Mouse (Mus musculus) gastrocnemius, postnatal 14 days (tissue): ENCODE data around the gene Car2. TPM values are rescaled to one million over a fixed set of nuclear protein-coding genes. Genes with fewer than 3 reads are reported as not detected.

Experiments used
- DNase-seq: peaks from one replicate; pipeline ENCODE4 v3.0.0; 2021; ENCODE audit warnings: mixed read lengths
- intact Hi-C: fragments of 180-260 bp; cut with DNase I; formaldehyde crosslinking; loops from one replicate; pipeline ENCODE4 v1.15.1; 2025; ENCODE audit warnings: low total_unique reads
- long read RNA-seq, 2 experiments: library from polyadenylated mRNA; stranded (forward); transcript quantifications; one replicate each; pipeline ENCODE4 v2.0.0; 2021
- total RNA-seq, 2 experiments: library from RNA; stranded (reverse); gene quantifications; 2 replicates each; pipeline ENCODE4 v1.2.3; 2021

The Car2 gene
- 1 to 10 TPM; 7.2 to 8.4 TPM for total RNA-seq
- long read RNA-seq, experiment 1, transcript Car2-201 (7 exons, 1,788 nt), result major isoform, 8 of 10 reads
- long read RNA-seq, experiment 1, partial matches to known transcripts, result 1 of 10 reads
- long read RNA-seq, experiment 1, other reads (novel, unspliced or antisense), result 1 of 10 reads
- long read RNA-seq, experiment 2, transcript Car2-201 (7 exons, 1,788 nt), result major isoform, 16 of 19 reads
- long read RNA-seq, experiment 2, partial matches to known transcripts, result 0 of 19 reads
- long read RNA-seq, experiment 2, other reads (novel, unspliced or antisense), result 3 of 19 reads

- intact Hi-C loops, result no loop called here
- DNase-seq, result peak; percentile 58
These were observed at the start of gene Car2 for GRCm38 (mm10) chr3:14886102-14887098. Gene Car2, plus strand, starts transcription at chr3:14886273.

GRCm38 (mm10) chr3:14838936-14839335, 47.1 kb upstream of the Car2 start:
- DNase-seq, result no peak
- intact Hi-C loops, result no loop called here

- intact Hi-C loops, result no loop called here
- no peak for DNase-seq
These were observed 46.5 kb upstream of the Car2 start for GRCm38 (mm10) chr3:14839466-14840118.

GRCm38 (mm10) chr3:14848587-14849254, 37.4 kb upstream of the Car2 start:
- intact Hi-C loops, result no loop called here
- no peak for DNase-seq

DNA sequence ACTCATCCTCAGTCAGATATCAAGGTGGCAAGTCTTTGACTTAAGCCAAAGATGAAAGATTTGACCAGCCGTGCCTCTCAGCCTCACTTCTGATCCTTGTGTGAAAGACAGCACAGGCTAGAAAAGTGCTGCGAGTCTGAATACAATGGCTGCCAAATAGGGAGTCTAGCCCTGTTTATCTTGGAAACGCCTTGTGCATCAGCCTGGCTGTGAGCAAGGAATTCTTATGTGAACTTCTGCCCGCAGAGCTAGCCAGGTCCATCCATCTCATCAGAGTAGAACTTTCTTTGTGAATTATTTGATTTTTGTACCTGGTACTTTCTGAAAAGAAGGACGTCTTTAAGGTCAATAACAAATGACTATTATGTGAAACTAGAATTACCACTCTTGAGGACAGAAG, 32.1 kb upstream of the Car2 start:
- no peak for DNase-seq
- intact Hi-C loops, result no loop called here

DNA sequence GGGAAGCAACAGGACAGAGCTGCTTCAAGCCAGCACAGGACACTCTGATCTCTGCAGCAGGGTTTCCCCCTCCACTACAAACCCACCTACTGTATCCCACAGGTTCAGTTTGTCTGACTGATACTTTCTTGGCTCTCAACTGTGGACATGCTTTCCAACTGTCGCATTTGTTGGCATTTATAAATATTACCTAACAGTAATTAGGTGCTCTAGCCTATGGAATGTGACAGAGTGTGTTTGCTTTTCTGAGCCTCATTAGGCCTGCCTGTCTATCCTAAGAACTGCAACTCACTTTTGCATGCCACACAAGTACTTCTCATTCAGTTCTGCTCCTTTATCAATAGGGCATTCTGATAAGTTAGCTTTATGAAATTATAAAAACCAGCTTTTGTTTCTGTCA, 31.6 kb upstream of the Car2 start:
- intact Hi-C loops, result no loop called here
- no peak for DNase-seq

DNA sequence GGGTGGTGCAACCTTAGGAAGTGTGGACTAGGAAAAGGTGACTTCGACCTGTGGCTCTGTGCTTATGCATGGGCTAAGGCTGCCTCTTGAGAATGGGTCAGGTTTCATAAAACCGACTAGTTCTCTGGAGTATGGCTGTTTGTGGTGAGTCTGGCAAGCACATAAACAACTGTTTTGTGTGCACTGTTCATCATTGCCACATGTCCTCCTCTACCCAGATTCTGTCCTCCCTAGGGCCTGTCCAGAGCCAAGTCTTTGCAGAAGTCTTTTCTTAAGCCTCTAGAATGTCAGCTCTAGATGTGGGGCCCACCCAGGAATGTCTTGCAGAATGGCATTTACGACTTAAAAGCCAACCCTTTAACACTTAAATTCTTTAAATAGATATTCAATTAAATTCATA, 28.2 kb upstream of the Car2 start:
- intact Hi-C loops, result no loop called here
- no peak for DNase-seq

- DNase-seq, result peak; percentile 57
- intact Hi-C loops, result no loop called here
These were observed 25.8 kb upstream of the Car2 start for GRCm38 (mm10) chr3:14860291-14860690.

DNA sequence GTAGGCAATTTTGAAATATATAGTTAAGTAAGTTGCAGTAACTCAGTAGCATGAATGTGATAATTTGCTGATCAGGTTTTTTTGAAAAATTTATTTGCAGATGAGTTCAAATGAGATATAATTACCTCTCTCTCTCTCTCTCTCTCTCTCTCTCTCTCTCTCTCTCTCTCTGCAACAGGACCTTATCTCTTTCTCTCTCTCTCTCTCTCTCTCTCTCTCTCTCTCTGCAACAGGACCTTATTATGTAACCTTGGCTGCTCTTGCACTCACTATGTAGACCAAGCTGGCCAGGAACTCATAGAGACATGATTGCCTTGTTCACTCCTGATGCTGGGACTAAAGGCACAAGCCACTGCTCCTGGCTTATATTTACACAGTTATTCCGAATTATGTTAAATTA, 24.9 kb upstream of the Car2 start:
- intact Hi-C loops, result no loop called here
- no peak for DNase-seq

DNA sequence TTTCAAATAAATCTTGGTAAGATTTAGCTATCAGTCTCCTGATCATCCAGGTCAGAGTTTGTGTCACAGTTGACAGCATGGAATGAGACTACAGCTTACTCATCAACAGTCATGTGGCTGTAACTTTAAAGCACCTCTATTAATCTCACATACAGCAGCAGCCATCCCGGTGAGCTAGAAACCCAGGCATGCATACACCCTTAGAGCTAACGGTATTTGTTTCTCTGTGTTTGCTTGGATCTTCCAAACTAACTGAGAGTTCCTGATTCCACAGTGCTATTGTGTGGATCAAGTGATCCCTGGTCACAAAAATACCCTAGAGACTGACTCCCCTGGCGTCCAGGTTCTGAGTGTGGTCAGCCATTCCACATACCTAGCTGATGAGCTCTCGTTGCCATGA, 24.3 kb upstream of the Car2 start:
- intact Hi-C loops, result no loop called here

GRCm38 (mm10) chr3:14862654-14863021, 23.4 kb upstream of the Car2 start:
- intact Hi-C loops, result no loop called here
- no peak for DNase-seq

More for the DNA sequence above, 24.3 kb upstream of the Car2 start:
- no peak for DNase-seq

- intact Hi-C loops, result no loop called here
- DNase-seq, result no peak
These were observed 22.9 kb upstream of the Car2 start, which contains the start of gene Car3 for GRCm38 (mm10) chr3:14863022-14863711. Gene Car3, plus strand, starts transcription at chr3:14863512.

DNA sequence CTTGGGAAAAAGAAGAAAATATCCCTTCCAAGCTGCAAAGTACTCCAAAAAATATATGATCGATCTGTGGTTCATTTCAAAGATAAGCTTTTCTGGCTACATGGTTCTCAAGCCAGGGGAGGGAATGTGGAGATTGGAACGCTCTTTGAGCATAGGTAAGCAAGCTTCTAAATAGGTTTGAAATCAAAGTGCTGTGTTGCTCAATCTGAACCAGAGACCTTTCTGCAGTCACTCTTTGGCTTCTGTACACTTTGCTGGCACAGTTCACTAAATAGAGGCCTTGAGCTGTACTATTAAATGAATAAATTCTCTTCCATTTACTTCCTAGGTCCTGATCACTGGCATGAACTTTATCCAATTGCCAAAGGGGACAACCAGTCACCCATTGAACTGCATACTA, 22.2 kb upstream of the Car2 start:
- DNase-seq, result no peak
- intact Hi-C loops, result no loop called here

- intact Hi-C loops, result no loop called here
- DNase-seq, result no peak
These were observed 20.1 kb upstream of the Car2 start for GRCm38 (mm10) chr3:14865941-14866340.

DNA sequence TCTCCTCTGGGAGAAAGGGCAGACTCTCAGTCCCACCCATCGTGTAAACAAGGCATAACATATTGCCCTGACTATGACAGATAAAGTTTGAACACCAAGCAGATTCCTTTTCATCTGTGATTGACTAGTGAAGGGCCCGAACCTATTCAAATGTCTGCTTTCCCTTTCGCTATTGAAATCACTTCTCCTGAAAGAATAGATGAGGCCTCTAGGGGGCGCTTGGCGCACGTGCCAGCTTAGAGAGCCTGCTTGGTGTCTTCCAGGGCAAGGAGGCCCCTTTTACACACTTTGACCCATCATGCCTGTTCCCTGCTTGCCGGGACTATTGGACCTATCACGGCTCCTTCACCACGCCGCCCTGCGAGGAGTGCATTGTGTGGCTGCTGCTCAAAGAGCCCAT, 16.3 kb upstream of the Car2 start:
- intact Hi-C loops, result loop anchor here (5.0 kb wide), 2 partner anchors 192 to 323 kb away; no protein-coding TSS in a partner anchor
- DNase-seq, result peak; percentile 53

- intact Hi-C loops, result loop anchor here (5.0 kb wide), 2 partner anchors 193 to 322 kb away; no protein-coding TSS in a partner anchor
- DNase-seq, result no peak
These were observed 15.5 kb upstream of the Car2 start for GRCm38 (mm10) chr3:14870528-14870927.

DNA sequence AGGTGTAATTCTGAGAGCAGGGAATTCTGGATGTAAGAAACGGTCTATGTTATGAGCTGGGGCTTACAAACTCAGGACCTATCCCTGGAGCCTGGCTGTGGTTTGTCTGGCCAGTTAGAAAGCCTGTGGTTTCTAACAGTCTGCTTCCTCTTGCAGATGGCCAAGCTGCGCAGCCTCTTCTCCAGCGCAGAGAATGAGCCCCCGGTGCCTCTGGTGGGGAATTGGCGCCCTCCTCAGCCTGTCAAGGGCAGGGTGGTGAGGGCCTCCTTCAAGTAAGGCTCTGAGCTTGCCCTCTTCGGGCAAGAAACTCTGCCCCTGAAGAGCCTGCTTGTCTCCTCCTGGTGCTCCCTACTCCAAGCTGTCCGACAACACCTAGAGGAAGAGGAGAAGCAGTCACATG, 14.7 kb upstream of the Car2 start:
- intact Hi-C loops, result loop anchor here (5.0 kb wide), 2 partner anchors 194 to 321 kb away; no protein-coding TSS in a partner anchor

GRCm38 (mm10) chr3:14874402-14875040, 11.6 kb upstream of the Car2 start:
- intact Hi-C loops, result loop anchor here (5.0 kb wide), 2 partner anchors 197 to 318 kb away; no protein-coding TSS in a partner anchor

More for the DNA sequence above, 14.7 kb upstream of the Car2 start:
- peak; percentile 17 for DNase-seq

More at GRCm38 (mm10) chr3:14874402-14875040, 11.6 kb upstream of the Car2 start:
- no peak for DNase-seq
